Mouse (Mus musculus): ENCODE data around the gene Angptl8.

- TF ChIP-seq POLR2A (IDR thresholded peaks at IDR 0.05; ENCODE audit: extremely low read depth, insufficient read depth, low read length): no peak
- TF ChIP-seq CTCF (IDR thresholded peaks at IDR 0.05; ENCODE audit: low read depth, low read length): no peak
Measured at GRCm38 (mm10) chr9:21796259-21796658, 39.1 kb upstream of the Angptl8 start.

Data from liver, adult 2 months (tissue).